Mouse (Mus musculus) heart, embryonic 14.5 days (tissue): ENCODE data around the gene Cgn. TPM values are rescaled to one million over a fixed set of nuclear protein-coding genes. Genes with fewer than 3 reads are reported as not detected.

Experiments
- ATAC-seq: fragments of 200-750 bp; cut with Nextera tagmentation; 2 replicates; pipeline ENCODE4 v1.8.0; 2017; ENCODE audit warnings: low read depth, moderate TSS enrichment; ENCODE audit not compliant: insufficient number of reproducible peaks, insufficient read depth, low FRiP score
- H3K27ac ChIP-seq, 2 experiments: fragments of 200-500 bp in 1 of 2; fragments of 300-500 bp in 1 of 2; sonication (generic) in 1 of 2; replicated peaks in 1 of 2; 2 replicates each; pipeline ENCODE4 v1.5.1; 2012 to 2014; ENCODE audit warnings: low read depth in 2 of 2, low read length in 2 of 2, control low read depth in 1 of 2, mild to moderate bottlenecking in 1 of 2, mixed read lengths in 1 of 2; ENCODE audit not compliant: control insufficient read depth in 1 of 2, insufficient read depth in 1 of 2
- H3K27me3 ChIP-seq: fragments of 300-500 bp; sonication (generic); 2 replicates; pipeline ENCODE4 v1.6.1; 2014; ENCODE audit warnings: mild to moderate bottlenecking, low read length, control low read depth; ENCODE audit not compliant: control insufficient read depth, insufficient read depth
- H3K36me3 ChIP-seq: fragments of 300-500 bp; sonication (generic); 2 replicates; pipeline ENCODE4 v1.6.1; 2014; ENCODE audit warnings: mild to moderate bottlenecking, control low read depth, low read length, mixed read lengths; ENCODE audit not compliant: control insufficient read depth, insufficient read depth
- H3K4me1 ChIP-seq, 2 experiments: fragments of 200-500 bp in 1 of 2; fragments of 300-500 bp in 1 of 2; sonication (generic) in 1 of 2; 2 replicates each; pipeline ENCODE4 v1.6.1; 2012 to 2014; ENCODE audit warnings: low read length in 2 of 2, control low read depth in 1 of 2, mixed read lengths in 1 of 2; ENCODE audit not compliant: control insufficient read depth in 2 of 2, insufficient read depth in 2 of 2
- H3K4me2 ChIP-seq: fragments of 300-500 bp; sonication (generic); 2 replicates; pipeline ENCODE4 v1.6.1; 2014; ENCODE audit warnings: mild to moderate bottlenecking, low read length
- H3K4me3 ChIP-seq, 2 experiments: fragments of 200-500 bp in 1 of 2; fragments of 300-500 bp in 1 of 2; sonication (generic) in 1 of 2; 2 replicates each; pipeline ENCODE4 v1.5.1; 2012 to 2014; ENCODE audit warnings: low read length in 2 of 2, mild to moderate bottlenecking in 2 of 2, control low read depth in 1 of 2, low read depth in 1 of 2, moderate library complexity in 1 of 2; ENCODE audit not compliant: control insufficient read depth in 1 of 2, insufficient read depth in 1 of 2
- H3K9ac ChIP-seq: fragments of 300-500 bp; sonication (generic); 2 replicates; pipeline ENCODE4 v1.6.1; 2014; ENCODE audit warnings: mild to moderate bottlenecking, low read length
- H3K9me3 ChIP-seq: fragments of 300-500 bp; sonication (generic); 2 replicates; pipeline ENCODE4 v1.6.1; 2016; ENCODE audit warnings: low read length, control low read depth; ENCODE audit not compliant: control insufficient read depth
- WGBS: fragments of 180-500 bp; shearing (Covaris S2); extraction: QIAGEN DNeasy Blood & Tissue Kit; methylation state at CpG from one replicate; pipeline ENCODE4 v1.1.7; 2014; 5-methylcytosine and 5-hydroxymethylcytosine counted together
- polyA plus RNA-seq: library from polyadenylated mRNA; unstranded; fragments of >200 nt; fragmentation: Nextera tagmentation; extraction: Ambion mirVana; gene quantifications from 2 replicates; pipeline ENCODE4 v1.2.1, GENCODE M21; 2014

The Cgn gene
- polyA plus RNA-seq, 1 experiment from 2014 or later, result 1.1 TPM

GRCm38 (mm10) chr3:94792258-94792657 lies 6.0 kb upstream of the Cgn start:
- H3K4me3 ChIP-seq, result no peak overlapping the region
- H3K27ac ChIP-seq, result no peak overlapping the region
- H3K4me1 ChIP-seq, result peaks cover 0 to 3% of the 10 kb centered on the region in 2 experiments; a peak in 1 of 4 replicates
- 80% methylated on average over 2 of the region's 2 CpGs for WGBS
- no peak for ATAC-seq
- no peaks in the 10 kb centered on the region for H3K9me3 ChIP-seq
- H3K9ac ChIP-seq, result no peak overlapping the region
- no peak overlapping the region for H3K4me2 ChIP-seq
- no peaks in the 10 kb centered on the region for H3K27me3 ChIP-seq
- H3K36me3 ChIP-seq, result no peaks in the 10 kb centered on the region

- ATAC-seq, result no peak
- H3K9me3 ChIP-seq, result no peaks in the 10 kb centered on the region
- no peak overlapping the region for H3K4me2 ChIP-seq
- H3K36me3 ChIP-seq, result no peaks in the 10 kb centered on the region
- H3K27me3 ChIP-seq, result 0 out of 2 replicates have a peak, but pooled peaks cover 5% of the 10 kb centered on the region
- no peak overlapping the region for H3K27ac ChIP-seq
- 70% methylated on average over 2 of the region's 2 CpGs for WGBS
- peaks cover 3 to 7% of the 10 kb centered on the region in 2 experiments; a peak in 1 of 4 replicates for H3K4me1 ChIP-seq
- H3K9ac ChIP-seq, result no peak overlapping the region
- no peak overlapping the region for H3K4me3 ChIP-seq
Measured at GRCm38 (mm10) chr3:94789516-94789915, 3.2 kb upstream of the Cgn start.

GRCm38 (mm10) chr3:94789071-94789470 lies 2.8 kb upstream of the Cgn start:
- no peak overlapping the region for H3K9ac ChIP-seq
- H3K27ac ChIP-seq, result no peak overlapping the region
- H3K4me3 ChIP-seq, result no peak overlapping the region
- no peak for ATAC-seq
- H3K9me3 ChIP-seq, result no peaks in the 10 kb centered on the region
- 92% methylated on average over 1 of the region's 1 CpGs for WGBS
- no peaks in the 10 kb centered on the region for H3K36me3 ChIP-seq
- H3K27me3 ChIP-seq, result 0 out of 2 replicates have a peak, but pooled peaks cover 5% of the 10 kb centered on the region
- no peak overlapping the region for H3K4me2 ChIP-seq
- peaks cover 3 to 10% of the 10 kb centered on the region in 2 experiments; a peak in 1 of 4 replicates for H3K4me1 ChIP-seq

- Histone ChIP-seq H3K36me3 (no peaks in the 10 kb centered on the region), H3K4me2 (peak overlapping the region; percentile 98), H3K9me3 (no peaks in the 10 kb centered on the region), H3K27me3 (0 out of 2 replicates have a peak, but pooled peaks cover 9% of the 10 kb centered on the region), H3K4me3 (peak overlapping the region; percentile 58 to 74; a peak in 3 of 4 replicates), H3K27ac (no peak overlapping the region), H3K4me1 (peaks cover 3 to 9% of the 10 kb centered on the region in 2 experiments; a peak in 1 of 4 replicates), H3K9ac (peak overlapping the region; percentile 70)
- ATAC-seq, result no peak
- 5% methylated on average over 10 of the region's 11 CpGs for WGBS
Measured at GRCm38 (mm10) chr3:94787122-94787780, 959 bp upstream of the Cgn start.

GRCm38 (mm10) chr3:94785958-94786357 lies 334 bp downstream of the Cgn start:
- Histone ChIP-seq H3K27ac (no peak overlapping the region), H3K36me3 (no peaks in the 10 kb centered on the region), H3K27me3 (0 out of 2 replicates have a peak, but pooled peaks cover 9% of the 10 kb centered on the region), H3K4me2 (peak overlapping the region; percentile 98), H3K4me3 (peak overlapping the region; percentile 58 to 74), H3K9ac (peak overlapping the region; percentile 70), H3K4me1 (peaks cover 3 to 9% of the 10 kb centered on the region in 2 experiments; a peak in 1 of 4 replicates), H3K9me3 (no peaks in the 10 kb centered on the region)
- peak; percentile 44 for ATAC-seq
- WGBS, result 3% methylated on average over 14 of the region's 14 CpGs

GRCm38 (mm10) chr3:94784171-94784701 lies 2.1 kb downstream of the Cgn start:
- no peak overlapping the region for H3K27ac ChIP-seq
- 43% methylated on average over 5 of the region's 5 CpGs for WGBS
- no peaks in the 10 kb centered on the region for H3K36me3 ChIP-seq
- no peak overlapping the region for H3K4me2 ChIP-seq
- no peaks in the 10 kb centered on the region for H3K9me3 ChIP-seq
- ATAC-seq, result no peak
- H3K4me1 ChIP-seq, result peaks cover 3 to 9% of the 10 kb centered on the region in 2 experiments; a peak in 1 of 4 replicates
- 0 out of 2 replicates have a peak, but pooled peaks cover 9% of the 10 kb centered on the region for H3K27me3 ChIP-seq
- H3K9ac ChIP-seq, result no peak overlapping the region
- no peak overlapping the region for H3K4me3 ChIP-seq

- ATAC-seq, result no peak
- no peak overlapping the region for H3K4me2 ChIP-seq
- no peak overlapping the region for H3K27ac ChIP-seq
- whole genome bisulfite sequencing, result 58% methylated on average over 5 of the region's 5 CpGs
- 0 out of 2 replicates have a peak, but pooled peaks cover 9% of the 10 kb centered on the region for H3K27me3 ChIP-seq
- H3K4me1 ChIP-seq, result peaks cover 3 to 9% of the 10 kb centered on the region in 2 experiments; a peak in 1 of 4 replicates
- no peak overlapping the region for H3K4me3 ChIP-seq
- H3K9me3 ChIP-seq, result no peaks in the 10 kb centered on the region
- no peak overlapping the region for H3K9ac ChIP-seq
- H3K36me3 ChIP-seq, result no peaks in the 10 kb centered on the region
Measured at GRCm38 (mm10) chr3:94783462-94783931, 2.8 kb downstream of the Cgn start.
